Mouse (Mus musculus) embryonic fibroblast, embryonic 13.5 days (primary cell): Measurements from ENCODE around the gene Wdr27. TPM values are rescaled to one million over a fixed set of nuclear protein-coding genes. Genes with fewer than 3 reads are reported as not detected.
A peak's percentile ranks its signal among the peaks of the same experiment; 100 is the strongest.

ENCODE experiments used
- H3K27ac ChIP-seq: 2 replicates; pipeline ENCODE4 v1.5.1; 2012; ENCODE audit warnings: low read length, control low read depth, inconsistent platforms; ENCODE audit not compliant: insufficient read depth
- H3K4me1 ChIP-seq: 2 replicates; pipeline ENCODE4 v1.6.1; 2011; ENCODE audit warnings: low read length; ENCODE audit not compliant: control insufficient read depth, insufficient read depth
- H3K4me3 ChIP-seq: 2 replicates; pipeline ENCODE4 v1.5.1; 2011; ENCODE audit warnings: mild to moderate bottlenecking, control low read depth, low read length; ENCODE audit not compliant: insufficient read depth
- CTCF ChIP-seq: IDR thresholded peaks from 2 replicates; pipeline ENCODE4 v1.5.1; 2011; ENCODE audit warnings: mild to moderate bottlenecking, control low read depth, low read length, moderate library complexity, borderline replicate concordance; ENCODE audit not compliant: insufficient read depth
- POLR2A ChIP-seq: IDR thresholded peaks from 2 replicates; pipeline ENCODE4 v1.6.1; 2011; ENCODE audit warnings: low read depth, mild to moderate bottlenecking, control low read depth, low read length, moderate library complexity
- polyA plus RNA-seq: library from polyadenylated mRNA; stranded (reverse); fragments of >200 nt; gene quantifications from 2 replicates; pipeline ENCODE4 v1.2.4, GENCODE M21; 2011; ENCODE audit warnings: low read depth; ENCODE audit not compliant: missing spikeins, insufficient read length

The Wdr27 gene
- polyA plus RNA-seq, 1 experiment = 3.3 TPM

DNA sequence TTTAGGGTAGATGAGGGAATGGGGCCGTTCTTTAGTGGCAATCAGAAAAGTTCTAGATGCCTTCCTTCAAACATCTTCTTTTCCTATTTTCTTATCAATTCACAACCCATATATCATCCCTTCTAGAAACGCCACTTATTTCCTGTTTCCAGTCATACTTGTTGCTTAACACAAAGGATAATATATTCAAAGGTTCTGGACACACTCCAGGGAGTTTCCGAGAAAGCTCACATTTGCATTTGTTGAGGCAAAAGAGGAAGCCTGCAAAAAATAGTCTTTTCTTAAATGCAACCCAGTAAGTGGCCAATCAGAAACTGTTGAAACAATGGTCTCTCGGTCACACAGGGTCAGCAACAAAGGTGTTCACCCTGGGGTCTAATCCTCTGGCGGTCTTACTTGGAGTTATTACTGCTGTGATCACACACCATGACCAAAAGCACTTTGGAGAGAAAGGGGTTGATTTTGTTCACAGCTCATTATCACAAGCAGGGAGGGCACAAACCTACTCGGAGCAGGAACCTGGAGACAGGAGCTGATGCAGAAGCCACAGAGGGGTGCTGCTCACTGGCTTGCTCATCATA, 116.2 kb downstream of the Wdr27 start:
- Histone ChIP-seq H3K4me1 (no peaks in the 10 kb centered on the region), H3K27ac (peak overlapping the region; percentile 19; the same call in 1 of the 2 replicates), H3K4me3 (no peak overlapping the region)
- TF ChIP-seq POLR2A = no peak
- no peak for TF ChIP-seq CTCF

DNA sequence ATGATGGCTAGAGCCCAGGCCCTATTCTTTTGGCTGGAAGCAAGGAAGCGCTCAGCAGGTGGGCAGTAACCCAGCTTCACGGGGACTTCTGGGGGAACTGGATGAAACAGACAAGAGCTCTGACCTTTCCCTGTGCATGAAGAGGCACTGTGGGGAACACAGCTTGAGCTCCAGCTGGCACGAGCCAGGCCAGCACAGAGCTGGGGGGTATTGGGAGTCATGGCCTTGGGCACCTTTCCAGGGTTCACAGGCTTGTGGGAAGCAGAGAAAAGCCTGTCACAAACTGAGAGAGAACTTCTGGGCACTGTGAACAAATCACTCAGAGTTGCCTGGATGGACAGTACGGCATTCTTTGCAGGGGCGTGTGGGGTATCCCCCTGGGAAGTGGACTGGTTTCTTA, 118.0 kb downstream of the Wdr27 start:
- H3K4me1 ChIP-seq = no peaks in the 10 kb centered on the region
- H3K27ac ChIP-seq = no peak overlapping the region
- H3K4me3 ChIP-seq = no peak overlapping the region
- no peak for TF ChIP-seq CTCF
- no peak for TF ChIP-seq POLR2A

DNA sequence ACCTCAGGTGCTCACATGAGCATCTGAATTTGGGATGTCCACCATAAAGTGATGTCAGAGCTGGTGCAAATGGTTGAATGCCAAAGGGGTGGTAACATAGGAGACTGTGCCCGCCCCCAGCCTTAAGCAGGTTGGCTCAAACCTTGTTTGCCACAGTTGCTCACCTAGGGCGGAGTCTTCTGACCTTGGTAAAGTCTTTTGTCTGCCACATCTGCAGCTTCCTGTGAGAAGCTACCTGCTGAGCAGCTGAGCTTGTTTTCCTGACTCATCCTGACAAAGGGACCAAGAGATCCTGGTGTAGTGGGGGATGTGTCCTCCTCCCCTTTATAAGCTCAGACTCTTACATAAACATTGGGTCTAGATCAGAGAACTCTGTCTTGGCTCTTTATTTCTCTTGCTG, 125.0 kb downstream of the Wdr27 start:
- Histone ChIP-seq H3K4me1 (no peaks in the 10 kb centered on the region), H3K4me3 (no peak overlapping the region), H3K27ac (no peak overlapping the region)
- TF ChIP-seq CTCF (no peak), POLR2A (no peak)

DNA sequence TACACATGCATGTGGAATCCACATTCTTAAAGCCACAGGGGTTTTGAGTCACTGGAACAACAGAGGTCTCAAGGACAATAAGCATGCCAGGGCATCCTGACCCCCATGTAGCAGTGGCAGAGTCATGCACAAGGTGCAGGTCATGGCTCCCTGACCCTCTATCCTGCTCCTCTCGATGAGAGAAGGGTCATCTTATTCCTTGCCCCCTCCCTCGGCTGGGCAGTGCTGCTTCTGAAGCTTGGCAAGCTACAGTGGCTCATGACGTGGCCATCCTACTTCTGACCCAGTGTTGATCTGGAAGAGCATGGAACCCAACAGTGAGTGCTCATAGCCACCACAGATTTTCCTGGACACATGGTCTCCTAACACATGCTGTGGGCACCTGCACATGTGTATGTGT, 126.9 kb downstream of the Wdr27 start:
- TF ChIP-seq CTCF (no peak), POLR2A (no peak)
- Histone ChIP-seq H3K27ac (no peak overlapping the region), H3K4me1 (no peaks in the 10 kb centered on the region), H3K4me3 (no peak overlapping the region)

DNA sequence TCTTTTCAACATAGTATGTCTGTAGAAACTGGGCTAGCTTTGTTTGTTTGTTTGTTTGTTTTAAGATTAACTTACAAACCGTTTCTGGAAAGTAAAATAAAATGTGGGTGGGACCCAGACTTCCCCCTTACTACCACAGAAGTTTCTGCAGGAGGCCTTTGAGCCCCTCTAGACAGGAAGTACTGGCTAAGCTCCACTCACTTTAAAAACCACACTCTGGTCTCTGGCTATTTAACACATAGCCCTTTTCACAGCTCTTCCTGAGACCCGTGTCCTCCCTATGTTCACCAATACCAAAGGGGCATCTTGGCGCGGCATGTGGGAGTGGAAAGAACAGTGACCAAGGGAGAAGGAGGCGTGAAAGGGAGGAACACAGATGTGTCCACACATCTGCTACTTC, 127.7 kb downstream of the Wdr27 start:
- TF ChIP-seq POLR2A = no peak
- TF ChIP-seq CTCF = no peak
- Histone ChIP-seq H3K4me1 (no peaks in the 10 kb centered on the region), H3K4me3 (no peak overlapping the region), H3K27ac (no peak overlapping the region)

DNA sequence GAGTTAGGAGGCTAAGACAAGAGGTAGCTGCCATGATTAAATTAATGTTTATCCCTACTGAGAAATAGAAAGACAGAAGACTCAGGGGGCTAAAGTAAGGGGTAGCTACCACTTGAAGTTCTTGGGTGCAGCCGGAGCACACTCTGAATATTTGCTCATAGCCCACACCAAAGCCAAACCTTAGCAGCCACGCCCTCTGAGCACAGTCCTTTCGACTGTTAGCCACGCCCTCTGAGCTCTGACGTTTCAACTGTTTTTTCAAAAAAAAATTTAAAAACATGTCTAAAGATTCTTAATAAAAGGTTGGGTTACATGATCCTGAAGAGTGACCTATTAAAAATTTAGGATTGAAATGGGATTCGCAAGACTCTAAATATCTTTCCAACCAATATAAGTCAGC, 130.3 kb downstream of the Wdr27 start:
- TF ChIP-seq CTCF = no peak
- TF ChIP-seq POLR2A = no peak
- no peaks in the 10 kb centered on the region for H3K4me1 ChIP-seq
- H3K4me3 ChIP-seq = no peak overlapping the region
- H3K27ac ChIP-seq = no peak overlapping the region

DNA sequence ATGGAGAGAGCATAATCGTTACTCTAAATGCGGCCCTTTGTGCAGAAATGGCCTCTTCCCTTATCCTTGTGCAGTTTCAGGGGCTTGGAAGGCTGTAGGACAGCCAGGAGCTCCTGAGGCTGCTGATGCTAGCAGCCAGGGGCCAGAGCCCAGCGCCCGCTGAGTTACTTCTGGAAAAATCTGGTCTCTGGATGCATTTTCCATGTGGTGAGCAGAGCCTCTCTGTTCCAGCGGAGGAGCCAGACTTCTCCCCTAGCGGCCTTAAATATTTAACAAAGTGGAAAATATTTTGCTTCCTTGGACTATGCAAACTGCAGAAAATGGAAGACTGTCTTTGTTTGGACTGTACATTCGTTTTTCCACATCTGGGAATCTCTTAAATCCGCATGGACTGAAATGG, 130.9 kb downstream of the Wdr27 start:
- H3K4me3 ChIP-seq = no peak overlapping the region
- H3K4me1 ChIP-seq = no peaks in the 10 kb centered on the region
- no peak overlapping the region for H3K27ac ChIP-seq
- no peak for TF ChIP-seq CTCF
- TF ChIP-seq POLR2A = no peak

DNA sequence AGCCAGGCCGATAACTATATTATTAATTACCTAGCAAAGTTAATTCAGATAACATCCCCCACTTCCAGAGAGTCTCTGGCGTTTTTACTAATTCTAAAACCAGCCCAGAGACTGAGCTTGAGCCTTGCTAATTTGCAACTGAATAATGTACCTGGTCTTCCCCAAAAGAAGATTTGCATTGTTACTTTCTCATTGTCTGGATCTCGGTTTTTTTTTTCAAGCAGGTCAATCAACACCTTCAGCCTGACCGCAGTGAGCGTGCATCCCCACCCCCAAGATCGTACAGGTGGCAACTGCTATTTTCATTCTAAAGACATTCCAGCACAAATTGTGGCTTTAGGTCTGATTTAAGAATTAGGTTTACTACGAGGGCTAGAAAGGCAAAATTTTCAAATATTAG, 136.2 kb downstream of the Wdr27 start:
- Histone ChIP-seq H3K27ac (no peak overlapping the region), H3K4me1 (no peaks in the 10 kb centered on the region), H3K4me3 (no peak overlapping the region)
- TF ChIP-seq CTCF (no peak), POLR2A (no peak)

DNA sequence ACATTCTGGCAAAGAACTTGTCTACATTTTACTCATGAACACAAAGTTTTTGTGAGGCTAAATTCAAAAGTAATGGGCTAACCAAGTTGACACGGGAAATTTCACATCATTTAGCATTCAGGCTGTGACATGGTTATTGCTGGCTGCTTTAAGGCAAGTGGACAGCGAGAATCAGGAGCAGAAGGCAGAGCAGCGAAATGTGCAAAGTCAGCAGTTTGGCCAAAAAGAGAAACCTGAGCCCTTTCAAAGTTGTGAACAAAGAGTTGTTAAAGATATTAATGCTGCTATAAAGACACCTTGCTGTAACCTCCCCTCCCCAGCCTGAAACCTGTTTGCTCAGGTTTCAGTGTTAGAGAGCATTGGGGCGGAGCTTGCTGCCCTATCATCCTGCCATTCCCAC, 143.7 kb downstream of the Wdr27 start:
- Histone ChIP-seq H3K4me1 (no peaks in the 10 kb centered on the region), H3K4me3 (no peak overlapping the region), H3K27ac (no peak overlapping the region)
- TF ChIP-seq CTCF (no peak), POLR2A (no peak)

DNA sequence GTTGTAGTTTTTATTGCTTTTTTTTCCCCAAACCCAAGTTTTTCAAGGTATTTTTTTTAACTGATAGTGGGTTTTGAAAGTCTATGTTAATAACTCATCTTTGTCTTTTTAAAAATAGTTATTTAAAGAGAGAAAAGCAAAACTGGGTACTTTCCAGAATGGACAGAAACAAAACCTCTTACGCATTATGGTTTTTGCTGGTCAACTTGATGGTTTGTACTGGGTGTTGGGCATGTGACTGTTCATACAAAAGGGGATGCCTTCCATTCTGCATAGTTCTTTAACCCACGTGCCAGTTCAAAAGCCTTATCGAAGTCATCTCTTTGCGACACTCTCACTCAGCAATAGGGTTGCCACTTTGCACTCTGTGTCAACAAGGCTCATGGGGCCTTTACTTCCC, 147.9 kb downstream of the Wdr27 start:
- Histone ChIP-seq H3K4me3 (no peak overlapping the region), H3K27ac (no peak overlapping the region), H3K4me1 (no peaks in the 10 kb centered on the region)
- TF ChIP-seq POLR2A (no peak), CTCF (no peak)

DNA sequence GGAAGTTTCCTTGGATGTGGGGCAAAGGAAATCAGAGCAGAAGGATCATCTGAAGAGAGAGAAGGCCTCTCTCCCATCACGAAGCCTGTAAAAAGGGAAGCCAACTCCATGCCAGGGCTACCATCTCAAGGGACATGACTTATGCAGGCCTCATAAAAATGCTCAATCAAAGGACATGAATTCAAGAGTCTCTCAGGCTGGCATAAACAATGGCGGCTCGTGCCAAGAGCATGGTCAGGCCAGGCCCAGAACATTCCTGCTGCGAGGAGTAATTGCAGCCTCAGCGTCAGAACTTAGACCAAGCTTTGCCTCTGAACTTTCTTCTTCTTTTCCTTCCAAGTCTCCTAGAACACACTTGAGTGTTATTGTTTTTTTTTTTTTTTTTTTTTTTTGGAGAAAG, 163.6 kb downstream of the Wdr27 start:
- Histone ChIP-seq H3K4me1 (no peaks in the 10 kb centered on the region), H3K27ac (no peak overlapping the region), H3K4me3 (no peak overlapping the region)
- TF ChIP-seq CTCF (no peak), POLR2A (no peak)

DNA sequence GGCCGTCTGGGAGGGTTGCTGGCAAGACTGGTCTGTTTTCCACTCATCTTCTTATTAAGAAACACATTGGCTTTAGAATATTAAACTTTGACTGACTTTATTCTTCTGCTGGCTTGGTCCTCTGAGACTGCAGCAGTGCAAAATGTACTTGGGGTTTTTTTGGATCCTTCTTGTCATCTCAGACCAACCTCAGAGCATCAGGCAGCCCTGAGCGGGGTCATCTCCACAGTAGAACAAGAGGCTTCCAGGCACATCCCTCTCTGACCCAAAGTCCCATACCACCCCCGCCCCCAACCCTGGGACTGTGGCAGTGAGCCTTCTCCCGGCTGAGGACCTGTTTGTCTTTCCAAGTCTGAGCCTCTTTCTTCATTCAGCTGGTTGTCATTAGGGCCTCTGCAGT, 171.6 kb downstream of the Wdr27 start:
- TF ChIP-seq CTCF (no peak), POLR2A (no peak)
- H3K4me3 ChIP-seq = no peak overlapping the region
- H3K4me1 ChIP-seq = no peaks in the 10 kb centered on the region
- no peak overlapping the region for H3K27ac ChIP-seq
